Comparison of ENCODE assay signal across 8 mouse cellular contexts in genomic region chr12:51741690-51742089, GRCm38 (mm10). TPM values are rescaled to one million over a fixed set of nuclear protein-coding genes. Genes with fewer than 3 reads are reported as not detected.
DNase-seq lines count a peak whose midpoint lies in the region; ATAC-seq and TF ChIP-seq lines count a peak whose summit lies in the region.

No protein-coding gene starts in this region.

- 87% methylated on average over 6 of the region's 6 CpGs for WGBS in hindbrain, embryonic 16.5 days

- no peaks in the 10 kb centered on the region for H3K27me3 ChIP-seq in hindbrain, embryonic 16.5 days (replicated peaks; ENCODE audit: control insufficient read depth, insufficient read depth, low read length)

- TF ChIP-seq CTCF in gastrocnemius, adult 2 months (IDR thresholded peaks at IDR 0.05), result peak; percentile 88

- no peaks in the 10 kb centered on the region for H3K9me3 ChIP-seq in hindbrain, embryonic 16.5 days (ENCODE audit: control insufficient read depth, low read length)

- no peak overlapping the region for H3K9ac ChIP-seq in hindbrain, embryonic 16.5 days (ENCODE audit: low read depth, low read length)

- ATAC-seq in inflammation-experienced regulatory T-cells, adult 6 months, result peak; percentile 49
- ATAC-seq in hindbrain, embryonic 16.5 days, result no peak; the same call in 1 of the 2 replicates

- no peaks in the 10 kb centered on the region for H3K4me1 ChIP-seq in hindbrain, embryonic 16.5 days (ENCODE audit: control insufficient read depth, insufficient read depth, low read depth, low read length)

- intact Hi-C loops in gastrocnemius, adult 2 months (cut with DNase I), result loop anchor here (2.0 kb wide), 1 partner anchor 75 kb away; no protein-coding TSS in a partner anchor

- no peak overlapping the region for H3K4me2 ChIP-seq in hindbrain, embryonic 16.5 days (ENCODE audit: low read length)

- H3K4me3 ChIP-seq in gastrocnemius, adult 2 months, result no peak overlapping the region
- H3K4me3 ChIP-seq in hindbrain, embryonic 16.5 days (ENCODE audit: low read length), result no peak overlapping the region

- peak; percentile 44 for DNase-seq in gastrocnemius, adult 2 months
- DNase-seq in gastrocnemius, postnatal 25 days, result no peak
- DNase-seq in right cerebral cortex, postnatal 4 days, result peak; percentile 53
- DNase-seq in right cerebral cortex, adult 18-20 months, result no peak
- peak; percentile 23 for DNase-seq in c-Kit-positive CD71-negative TER-119-negative erythroid progenitor cells, embryonic 14.5 days (ENCODE audit: low read depth)
- peak; percentile 18 to 41 for DNase-seq in natural killer cell, adult 2 months (ENCODE audit: low spot score in 2 of 2)

- peaks cover 29% of the 10 kb centered on the region for H3K36me3 ChIP-seq in hindbrain, embryonic 16.5 days (ENCODE audit: control insufficient read depth, insufficient read depth, low read length)

- H3K27ac ChIP-seq in gastrocnemius, adult 2 months, result no peak overlapping the region
- no peak overlapping the region for H3K27ac ChIP-seq in hindbrain, embryonic 16.5 days (ENCODE audit: low read depth, low read length)

RNA-seq across cellular contexts. Expression of gene Strn3, which starts 50.0 kb away (rescaled TPM):
- total RNA-seq in gastrocnemius, adult 2 months (2021), result 100 to 1,000 TPM; 142 to 174 TPM
- total RNA-seq in gastrocnemius, postnatal 25 days (2021), result 100 to 1,000 TPM; 114 to 138 TPM
- 10 to 100 TPM; 16.4 to 28.4 (median 27.7) TPM for polyA plus RNA-seq in inflammation-experienced regulatory T-cells, adult 6 months (2017; shearing (Covaris generic))
- 28.7 and 33.9 TPM in 2 replicates for polyA plus RNA-seq in hindbrain, embryonic 16.5 days (2015; fragmentation: Nextera tagmentation; extraction: Ambion mirVana)

RNA-seq across cellular contexts. Expression of gene Ap4s1, which starts 50.9 kb away (rescaled TPM):
- total RNA-seq in gastrocnemius, adult 2 months (2021), result 10 to 100 TPM; 60.2 to 61.3 TPM
- 10 to 100 TPM; 49.3 to 53.3 TPM for total RNA-seq in gastrocnemius, postnatal 25 days (2021)
- polyA plus RNA-seq in inflammation-experienced regulatory T-cells, adult 6 months (2017; shearing (Covaris generic)), result 10 to 100 TPM; 14.2 to 16.3 (median 16.2) TPM
- polyA plus RNA-seq in hindbrain, embryonic 16.5 days (2015; fragmentation: Nextera tagmentation; extraction: Ambion mirVana), result 55.7 and 58.4 TPM in 2 replicates

Comparison
In these comparisons a context has a peak if more than half of its experiments do, and no peak if none do; other contexts are left out.
1. DNase-seq: peak in gastrocnemius, adult 2 months (single experiment), right cerebral cortex, postnatal 4 days (single experiment), c-Kit-positive CD71-negative TER-119-negative erythroid progenitor cells, embryonic 14.5 days (single experiment) and natural killer cell, adult 2 months (2 of 2); none in gastrocnemius, postnatal 25 days (single experiment) and right cerebral cortex, adult 18-20 months (single experiment).